Mouse (Mus musculus) forebrain, embryonic 11.5 days (tissue): ENCODE results near the gene Fbxw22. TPM values are rescaled to one million over a fixed set of nuclear protein-coding genes. Genes with fewer than 3 reads are reported as not detected.
"Not testable (repeated sequence)": the region's sequence is repeated elsewhere in the genome, so short reads cannot be mapped to it uniquely, and the experiment has no call there.

Experiments used
- ATAC-seq: fragments of 200-750 bp; cut with Nextera tagmentation; replicated peaks from 2 replicates; pipeline ENCODE4 v1.8.0; 2017; ENCODE audit warnings: moderate TSS enrichment; ENCODE audit not compliant: low FRiP score
- DNase-seq: peaks from one replicate; pipeline ENCODE4 v3.0.0-alpha.2; 2017; ENCODE audit warnings: low spot score
- H3K27ac ChIP-seq: fragments of 300-500 bp; sonication (generic); 2 replicates; pipeline ENCODE4 v1.5.1; 2014; ENCODE audit warnings: low read depth, low read length
- H3K27me3 ChIP-seq: fragments of 300-500 bp; sonication (generic); 2 replicates; pipeline ENCODE4 v1.6.1; 2014; ENCODE audit warnings: mild to moderate bottlenecking, low read length, mixed read lengths; ENCODE audit not compliant: control insufficient read depth, insufficient read depth
- H3K36me3 ChIP-seq: fragments of 300-500 bp; sonication (generic); 2 replicates; pipeline ENCODE4 v1.6.1; 2014; ENCODE audit warnings: mild to moderate bottlenecking, low read length, moderate library complexity, mixed read lengths; ENCODE audit not compliant: control insufficient read depth, insufficient read depth
- H3K4me1 ChIP-seq: fragments of 300-500 bp; sonication (generic); replicated peaks from 2 replicates; pipeline ENCODE4 v1.6.1; 2014; ENCODE audit warnings: low read length, mixed read lengths; ENCODE audit not compliant: control insufficient read depth, insufficient read depth
- H3K4me2 ChIP-seq: fragments of 300-500 bp; sonication (generic); 2 replicates; pipeline ENCODE4 v1.6.1; 2014; ENCODE audit warnings: low read depth, mild to moderate bottlenecking, low read length, moderate library complexity, mixed read lengths; ENCODE audit not compliant: severe bottlenecking
- H3K4me3 ChIP-seq: fragments of 300-500 bp; sonication (generic); 2 replicates; pipeline ENCODE4 v1.5.1; 2014; ENCODE audit warnings: low read depth, low read length
- H3K9ac ChIP-seq: fragments of 300-500 bp; sonication (generic); 2 replicates; pipeline ENCODE4 v1.6.1; 2014; ENCODE audit warnings: low read length
- H3K9me3 ChIP-seq: fragments of 300-500 bp; sonication (generic); 2 replicates; pipeline ENCODE4 v1.6.1; 2016; ENCODE audit warnings: low read length, mixed read lengths; ENCODE audit not compliant: control insufficient read depth
- WGBS: fragments of 180-500 bp; shearing (Covaris S2); extraction: QIAGEN DNeasy Blood & Tissue Kit; methylation state at CpG from one replicate; pipeline ENCODE4 v1.1.7; 2014; 5-methylcytosine and 5-hydroxymethylcytosine counted together
- polyA plus RNA-seq: library from polyadenylated mRNA; unstranded; fragments of >200 nt; fragmentation: Nextera tagmentation; extraction: Ambion mirVana; gene quantifications from 2 replicates; pipeline ENCODE4 v1.2.1, GENCODE M21; 2014

The Fbxw22 gene
- polyA plus RNA-seq: not detected in 2 replicates

GRCm38 (mm10) chr9:109404196-109404595, at the start of gene Fbxw22:
Fbxw22 (minus strand) TSS chr9:109404296.
- not testable (repeated sequence) for H3K27me3 ChIP-seq, DNase-seq, ATAC-seq, H3K27ac ChIP-seq, H3K4me3 ChIP-seq, H3K9me3 ChIP-seq, H3K9ac ChIP-seq, H3K4me2 ChIP-seq, H3K4me1 ChIP-seq, H3K36me3 ChIP-seq
- 80% methylated on average over 4 of the region's 4 CpGs for WGBS

- Histone ChIP-seq H3K9ac (no peak within 1 kb of the TSS), H3K36me3 (no peaks in the 10 kb centered on the region), H3K27me3 (no peaks in the 10 kb centered on the region), H3K9me3 (no peaks in the 10 kb centered on the region), H3K4me2 (no peak within 1 kb of the TSS), H3K27ac (no peak within 1 kb of the TSS), H3K4me3 (no peak within 1 kb of the TSS), H3K4me1 (no peaks in the 10 kb centered on the region)
- ATAC-seq (no peak), DNase-seq (no peak)
Measured at GRCm38 (mm10) chr9:109449040-109449439, 44.9 kb upstream of the Fbxw22 start, which contains the start of gene Fbxw16. Fbxw16 (minus strand) TSS chr9:109449140.

- Histone ChIP-seq H3K4me1 (no peaks in the 10 kb centered on the region), H3K4me3 (no peak overlapping the region), H3K27me3 (no peaks in the 10 kb centered on the region), H3K9ac (no peak overlapping the region), H3K9me3 (no peaks in the 10 kb centered on the region), H3K36me3 (no peaks in the 10 kb centered on the region), H3K27ac (no peak overlapping the region), H3K4me2 (no peak overlapping the region)
- ATAC-seq (no peak), DNase-seq (no peak)
- 90% methylated on average over 1 of the region's 1 CpGs for WGBS
Measured at GRCm38 (mm10) chr9:109432956-109433355, 28.9 kb upstream of the Fbxw22 start.

DNA sequence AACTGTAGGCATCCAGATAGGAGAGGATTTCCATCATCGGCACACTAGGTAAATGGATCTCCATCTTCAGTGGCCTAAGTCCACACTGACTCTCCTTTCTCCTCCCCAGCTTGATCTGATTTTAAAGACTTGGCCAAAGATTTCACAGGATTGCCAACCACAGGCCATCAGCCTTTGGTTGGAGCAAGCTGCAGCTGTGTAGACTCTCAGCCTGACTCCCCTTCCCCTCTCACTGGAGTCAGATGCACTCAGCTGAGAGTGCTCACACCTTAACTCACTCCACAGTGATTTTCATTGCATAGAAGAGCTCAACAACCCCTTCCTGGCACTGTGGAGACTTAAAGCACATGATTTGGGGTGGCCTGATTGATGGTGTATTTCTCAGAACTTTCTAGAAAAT, 64.5 kb downstream of the Fbxw22 start, which contains the start of gene Fbxw28:
Fbxw28 (minus strand) TSS at position 101 of the 400 bp plus-strand sequence.
- H3K4me3 ChIP-seq, H3K27ac ChIP-seq, DNase-seq, H3K9ac ChIP-seq, H3K36me3 ChIP-seq, H3K9me3 ChIP-seq, H3K4me2 ChIP-seq, H3K27me3 ChIP-seq, H3K4me1 ChIP-seq, ATAC-seq: not testable (repeated sequence)
- WGBS: no CpG with 5 or more reads among the region's 1 CpGs

Other genes starting within 250 kb of the Fbxw22 start
- not detected in 2 replicates for gene Fbxw21, start 242.3 kb downstream of the Fbxw22 start, polyA plus RNA-seq
- gene Fbxw13, start 208.3 kb downstream of the Fbxw22 start, polyA plus RNA-seq: not detected in 2 replicates
- gene Fbxw20, start 169.5 kb downstream of the Fbxw22 start, polyA plus RNA-seq: not detected in 2 replicates
- gene Fbxw14, start 116.6 kb downstream of the Fbxw22 start, polyA plus RNA-seq: not detected in 2 replicates
- not detected in 2 replicates for gene Fbxw28, start 64.6 kb downstream of the Fbxw22 start, polyA plus RNA-seq
- gene Fbxw16, start 44.8 kb upstream of the Fbxw22 start, polyA plus RNA-seq: not detected in 2 replicates
- gene Fbxw19, start 91.6 kb upstream of the Fbxw22 start, polyA plus RNA-seq: not detected in 2 replicates
- gene Fbxw15, start 164.0 kb upstream of the Fbxw22 start, polyA plus RNA-seq: not detected in 2 replicates
- gene Fbxw24, start 221.8 kb upstream of the Fbxw22 start, polyA plus RNA-seq: not detected in 2 replicates